Mouse (Mus musculus) layer of hippocampus, adult 2 months (tissue): ENCODE data around the gene 1700061G19Rik. TPM values are rescaled to one million over a fixed set of nuclear protein-coding genes. Genes with fewer than 3 reads are reported as not detected.

Experiments used
- DNase-seq, 2 experiments: peaks; one replicate each; pipeline ENCODE4 v3.0.0; 2022; ENCODE audit warnings: low spot score in 2 of 2
- H3K27ac ChIP-seq: fragments of 200-600 bp; 2 replicates; pipeline ENCODE4 v1.8.1; 2022
- H3K4me3 ChIP-seq: fragments of 200-600 bp; 2 replicates; pipeline ENCODE4 v1.8.1; 2022; ENCODE audit warnings: mild to moderate bottlenecking
- CTCF ChIP-seq: fragments of 200-600 bp; conservative IDR thresholded peaks from 2 replicates; pipeline ENCODE4 v1.8.1; 2022; ENCODE audit warnings: antibody characterized with exemption, mild to moderate bottlenecking, moderate library complexity
- total RNA-seq, 2 experiments: library from RNA; stranded (reverse); gene quantifications; 2 replicates each; pipeline ENCODE4 v1.2.3; 2021

Gene 1700061G19Rik
- total RNA-seq, 2 experiments from 2014 or later: 0.13 to 0.22 TPM

- no peak overlapping the region for H3K27ac ChIP-seq
- no peak overlapping the region for H3K4me3 ChIP-seq
- DNase-seq: no peak
- TF ChIP-seq CTCF: no peak
Observed at GRCm38 (mm10) chr17:56913023-56913422, 37.7 kb downstream of the 1700061G19Rik start.

GRCm38 (mm10) chr17:56913444-56913843 lies 38.2 kb downstream of the 1700061G19Rik start:
- Histone ChIP-seq H3K27ac (no peak overlapping the region), H3K4me3 (no peak overlapping the region)
- no peak for TF ChIP-seq CTCF
- DNase-seq: no peak

GRCm38 (mm10) chr17:56917166-56917565 lies 41.9 kb downstream of the 1700061G19Rik start:
- Histone ChIP-seq H3K4me3 (no peak overlapping the region), H3K27ac (peak overlapping the region; percentile 28; the same call in 1 of the 2 replicates)
- no peak for TF ChIP-seq CTCF
- DNase-seq: no peak

GRCm38 (mm10) chr17:56919725-56920124 lies 44.4 kb downstream of the 1700061G19Rik start:
- H3K27ac ChIP-seq: no peak overlapping the region
- DNase-seq: no peak
- no peak for TF ChIP-seq CTCF
- H3K4me3 ChIP-seq: no peak overlapping the region

GRCm38 (mm10) chr17:56925998-56926397 lies 50.7 kb downstream of the 1700061G19Rik start:
- Histone ChIP-seq H3K4me3 (no peak overlapping the region), H3K27ac (no peak overlapping the region)
- no peak for DNase-seq
- TF ChIP-seq CTCF: no peak

- no peak overlapping the region for H3K4me3 ChIP-seq
- no peak for TF ChIP-seq CTCF
- no peak overlapping the region for H3K27ac ChIP-seq
- DNase-seq: no peak
Observed at GRCm38 (mm10) chr17:56929101-56929500, 53.8 kb downstream of the 1700061G19Rik start.

- no peak for TF ChIP-seq CTCF
- no peak for DNase-seq
Observed at GRCm38 (mm10) chr17:56929530-56929929, 54.3 kb downstream of the 1700061G19Rik start.

GRCm38 (mm10) chr17:56930026-56930425 lies 54.7 kb downstream of the 1700061G19Rik start:
- no peak overlapping the region for H3K4me3 ChIP-seq
- DNase-seq: no peak
- H3K27ac ChIP-seq: no peak overlapping the region
- TF ChIP-seq CTCF: no peak

More at GRCm38 (mm10) chr17:56929530-56929929, 54.3 kb downstream of the 1700061G19Rik start:
- Histone ChIP-seq H3K27ac (no peak overlapping the region), H3K4me3 (no peak overlapping the region)

- Histone ChIP-seq H3K4me3 (no peak overlapping the region), H3K27ac (no peak overlapping the region)
- no peak for DNase-seq
- no peak for TF ChIP-seq CTCF
Observed at GRCm38 (mm10) chr17:56933395-56933794, 58.1 kb downstream of the 1700061G19Rik start.

GRCm38 (mm10) chr17:56934545-56935330 lies 59.5 kb downstream of the 1700061G19Rik start:
- DNase-seq: peak; percentile 16 to 41
- TF ChIP-seq CTCF: no peak
- H3K27ac ChIP-seq: peak overlapping the region; percentile 90
- peak overlapping the region; percentile 95 for H3K4me3 ChIP-seq

GRCm38 (mm10) chr17:56935363-56936131 lies 60.3 kb downstream of the 1700061G19Rik start, which contains the start of gene Mllt1:
TSS of gene Mllt1 (minus strand) at chr17:56935415.
- Histone ChIP-seq H3K27ac (peak within 1 kb of the TSS; percentile 90), H3K4me3 (peak within 1 kb of the TSS; percentile 95)
- peak; percentile 77 for TF ChIP-seq CTCF
- DNase-seq: peak; percentile 98 to 100

- Histone ChIP-seq H3K27ac (no peak overlapping the region), H3K4me3 (no peak overlapping the region)
- TF ChIP-seq CTCF: no peak
- no peak for DNase-seq
Observed at GRCm38 (mm10) chr17:56936731-56937130, 61.5 kb downstream of the 1700061G19Rik start.

Other genes with a start within 250 kb of the 1700061G19Rik start
- gene Lonp1, start 248.6 kb upstream of the 1700061G19Rik start, total RNA-seq: 10 to 100 TPM; 56.5 to 60.2 TPM
- 1 to 10 TPM; 1.1 to 1.8 TPM for gene Catsperd, start 247.3 kb upstream of the 1700061G19Rik start, total RNA-seq
- gene Ranbp3, start 202.2 kb upstream of the 1700061G19Rik start, total RNA-seq: 10 to 100 TPM; 87.5 to 89.6 TPM
- gene Ndufa11, start 157.7 kb upstream of the 1700061G19Rik start, total RNA-seq: 100 to 1,000 TPM; 196 to 229 TPM
- 10 to 100 TPM; 10.2 to 12.5 TPM for gene Vmac, start 157.5 kb upstream of the 1700061G19Rik start, total RNA-seq
- 1 to 10 TPM; 2.5 to 3.3 TPM for gene Nrtn, start 117.9 kb upstream of the 1700061G19Rik start, total RNA-seq
- 10 to 100 TPM; 73.9 to 74.4 TPM for gene Dus3l, start 110.7 kb upstream of the 1700061G19Rik start, total RNA-seq
- 1 to 10 TPM in 1 of 2 experiments, under 1 TPM in 1; 0.79 to 1.9 TPM for gene Prr22, start 105.2 kb upstream of the 1700061G19Rik start, total RNA-seq
- 1 to 10 TPM; 5.4 to 6.4 TPM for gene Rfx2, start 44.5 kb upstream of the 1700061G19Rik start, total RNA-seq
- not detected for gene Acsbg2, start 1.0 kb upstream of the 1700061G19Rik start, total RNA-seq
- 10 to 100 TPM; 81.0 to 87.5 TPM for gene Mllt1, start 59.9 kb downstream of the 1700061G19Rik start, total RNA-seq
- gene Acer1, start 106.6 kb downstream of the 1700061G19Rik start, total RNA-seq: not detected
- gene Clpp, start 114.8 kb downstream of the 1700061G19Rik start, total RNA-seq: 10 to 100 TPM; 70.3 to 71.1 TPM
- 10 to 100 TPM; 23.9 to 24.0 TPM for gene Alkbh7, start 121.9 kb downstream of the 1700061G19Rik start, total RNA-seq
- gene Pspn, start 124.5 kb downstream of the 1700061G19Rik start, total RNA-seq: not detected
- 10 to 100 TPM; 61.2 to 63.2 TPM for gene Gtf2f1, start 135.8 kb downstream of the 1700061G19Rik start, total RNA-seq
- gene Gm17949, start 136.0 kb downstream of the 1700061G19Rik start, total RNA-seq: under 1 TPM in 1 of 2 experiments, not detected in 1; 0.64 TPM
- gene Khsrp, start 156.0 kb downstream of the 1700061G19Rik start, total RNA-seq: 100 to 1,000 TPM; 115 to 120 TPM
- gene Slc25a41, start 166.2 kb downstream of the 1700061G19Rik start, total RNA-seq: not detected
- under 1 TPM in 1 of 2 experiments, not detected in 1; 0.64 TPM for gene Crb3, start 183.6 kb downstream of the 1700061G19Rik start, total RNA-seq
- 100 to 1,000 TPM; 373 to 393 TPM for gene Slc25a23, start 184.4 kb downstream of the 1700061G19Rik start, total RNA-seq
- 1 to 10 TPM; 1.4 to 2.0 TPM for gene Dennd1c, start 203.0 kb downstream of the 1700061G19Rik start, total RNA-seq
- 100 to 1,000 TPM; 558 TPM for gene Tubb4a, start 212.3 kb downstream of the 1700061G19Rik start, total RNA-seq
- gene Tnfsf9, start 229.8 kb downstream of the 1700061G19Rik start, total RNA-seq: under 1 TPM; 0.37 to 0.38 TPM